Mouse (Mus musculus) c-Kit-positive CD71-positive TER-119-negative erythroid progenitor cells, embryonic 14.5 days (primary cell): ENCODE results near the gene Gm17324.

Experiments used
- DNase-seq: peaks from one replicate; pipeline ENCODE4 v3.0.0-alpha.2; 2013; ENCODE audit warnings: low read depth

The Gm17324 gene

GRCm38 (mm10) chr9:78465725-78466124 lies 17.1 kb upstream of the Gm17324 start:
- DNase-seq: no peak

GRCm38 (mm10) chr9:78463337-78463736 lies 14.8 kb upstream of the Gm17324 start:
- DNase-seq: no peak

- no peak for DNase-seq
These were observed 8.4 kb upstream of the Gm17324 start for GRCm38 (mm10) chr9:78457026-78457425.

- no peak for DNase-seq
These were observed 2.8 kb upstream of the Gm17324 start for GRCm38 (mm10) chr9:78451382-78451781.

GRCm38 (mm10) chr9:78450404-78450803 lies 1.8 kb upstream of the Gm17324 start:
- DNase-seq: no peak

GRCm38 (mm10) chr9:78447606-78447972 lies 997 bp downstream of the Gm17324 start:
- DNase-seq: no peak

- DNase-seq: no peak
These were observed 5.8 kb downstream of the Gm17324 start, which contains the start of gene Cgas for GRCm38 (mm10) chr9:78442579-78443392. Gene Cgas, minus strand, starts transcription at chr9:78443237.

- no peak for DNase-seq
These were observed 6.4 kb downstream of the Gm17324 start for GRCm38 (mm10) chr9:78442237-78442578.

- no peak for DNase-seq
These were observed 9.2 kb downstream of the Gm17324 start for GRCm38 (mm10) chr9:78439426-78439825.

GRCm38 (mm10) chr9:78432471-78432870 lies 16.1 kb downstream of the Gm17324 start:
- no peak for DNase-seq

- no peak for DNase-seq
These were observed 18.1 kb downstream of the Gm17324 start for GRCm38 (mm10) chr9:78430486-78430885.

GRCm38 (mm10) chr9:78429551-78429950 lies 19.0 kb downstream of the Gm17324 start:
- no peak for DNase-seq

- DNase-seq: no peak
These were observed 19.6 kb downstream of the Gm17324 start for GRCm38 (mm10) chr9:78428870-78429432.

GRCm38 (mm10) chr9:78428185-78428584 lies 20.4 kb downstream of the Gm17324 start:
- DNase-seq: no peak

- DNase-seq: no peak
These were observed 21.2 kb downstream of the Gm17324 start for GRCm38 (mm10) chr9:78427362-78427781.

- DNase-seq: no peak
These were observed 47.0 kb downstream of the Gm17324 start for GRCm38 (mm10) chr9:78401596-78401995.

GRCm38 (mm10) chr9:78400570-78400969 lies 48.0 kb downstream of the Gm17324 start:
- no peak for DNase-seq
